Mouse (Mus musculus) right cerebral cortex, postnatal 36 days (tissue): ENCODE measurements around the gene Lmtk2.

Experiments used
- DNase-seq, 2 experiments: peaks; one replicate each; pipeline ENCODE4 v3.0.0; 2022; ENCODE audit warnings: low spot score in 2 of 2, mixed read lengths in 1 of 2

Lmtk2 gene

DNA sequence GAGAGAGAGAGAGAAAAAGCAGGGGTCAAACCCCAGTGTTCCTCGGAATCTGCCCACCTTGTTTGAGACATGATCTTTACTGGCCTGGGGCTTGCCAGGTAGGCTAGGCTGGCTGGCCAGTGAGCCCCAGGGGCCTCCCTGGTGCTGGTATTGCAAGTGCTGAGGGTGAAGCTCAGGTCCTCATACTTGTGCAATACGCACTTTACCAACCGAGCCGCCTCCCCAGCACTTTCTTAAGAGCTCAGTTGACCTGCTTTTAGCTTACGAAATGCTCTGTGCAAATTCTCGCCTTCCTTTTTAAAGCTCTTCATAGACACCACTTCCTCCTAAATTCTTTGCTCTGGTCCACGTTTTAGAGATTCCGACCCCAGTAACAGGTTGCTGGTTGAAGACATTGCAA is 9.0 kb downstream of the Lmtk2 start:
- no peak for DNase-seq

DNA sequence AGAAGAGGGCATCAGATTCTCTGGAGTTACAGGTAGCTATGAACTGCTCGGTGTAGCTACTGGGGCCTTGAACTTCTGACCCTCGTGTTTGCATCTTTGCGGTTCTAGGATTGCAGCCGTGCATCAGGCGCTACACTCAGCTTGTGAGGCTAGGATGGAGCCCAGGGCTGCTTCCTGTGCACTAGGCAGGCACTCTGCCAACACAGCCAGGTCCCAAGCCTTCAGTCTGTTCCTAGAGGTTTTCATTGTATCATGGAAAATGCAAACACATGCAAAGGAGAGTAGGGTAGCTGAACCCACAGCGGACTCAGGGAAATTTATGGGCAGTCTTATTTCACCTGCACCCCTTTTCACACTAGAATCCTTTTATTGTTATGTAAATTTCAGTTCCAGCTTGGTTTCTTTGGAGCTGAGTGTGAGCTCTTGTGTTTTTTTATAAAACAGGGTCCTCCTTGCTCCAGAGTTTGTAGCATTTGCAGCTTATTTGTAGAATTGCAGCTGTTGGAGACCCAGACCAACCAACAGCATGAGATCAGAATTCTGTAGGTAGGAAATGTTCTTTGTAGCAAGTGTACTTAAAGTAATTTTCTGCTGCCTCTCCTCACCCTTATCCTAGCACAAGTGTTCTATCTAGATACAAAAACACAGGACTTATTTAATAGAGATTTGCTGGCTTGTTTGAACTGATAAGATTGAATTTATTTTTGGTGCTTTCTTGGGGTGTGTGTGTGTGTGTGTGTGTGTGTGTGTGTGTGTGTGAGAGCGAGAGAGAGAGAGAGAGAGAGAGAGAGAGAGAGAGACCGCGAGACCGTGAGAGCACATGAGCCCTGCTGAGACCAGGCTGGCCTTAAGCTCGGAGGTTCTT is 12.6 kb downstream of the Lmtk2 start:
- no peak for DNase-seq

DNA sequence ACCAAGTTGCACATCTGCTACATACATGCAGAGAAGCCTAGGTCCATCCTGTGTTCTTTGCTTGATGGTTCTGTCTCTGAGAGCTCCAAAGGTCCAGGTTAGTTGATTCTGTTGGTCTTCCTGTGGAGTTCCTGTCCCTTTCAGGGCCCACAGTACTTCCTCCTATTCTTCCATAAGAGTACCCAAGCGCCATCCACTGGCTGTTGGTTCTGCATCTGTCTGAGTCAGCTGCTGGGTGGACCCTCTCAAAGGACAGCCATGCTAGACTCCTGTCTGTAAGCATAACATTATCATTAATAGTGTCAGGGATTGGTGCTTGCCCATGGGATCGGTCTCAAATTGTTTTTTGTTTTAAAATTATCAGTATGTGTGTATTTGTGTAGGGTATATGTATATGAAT is 13.8 kb downstream of the Lmtk2 start:
- no peak for DNase-seq

DNA sequence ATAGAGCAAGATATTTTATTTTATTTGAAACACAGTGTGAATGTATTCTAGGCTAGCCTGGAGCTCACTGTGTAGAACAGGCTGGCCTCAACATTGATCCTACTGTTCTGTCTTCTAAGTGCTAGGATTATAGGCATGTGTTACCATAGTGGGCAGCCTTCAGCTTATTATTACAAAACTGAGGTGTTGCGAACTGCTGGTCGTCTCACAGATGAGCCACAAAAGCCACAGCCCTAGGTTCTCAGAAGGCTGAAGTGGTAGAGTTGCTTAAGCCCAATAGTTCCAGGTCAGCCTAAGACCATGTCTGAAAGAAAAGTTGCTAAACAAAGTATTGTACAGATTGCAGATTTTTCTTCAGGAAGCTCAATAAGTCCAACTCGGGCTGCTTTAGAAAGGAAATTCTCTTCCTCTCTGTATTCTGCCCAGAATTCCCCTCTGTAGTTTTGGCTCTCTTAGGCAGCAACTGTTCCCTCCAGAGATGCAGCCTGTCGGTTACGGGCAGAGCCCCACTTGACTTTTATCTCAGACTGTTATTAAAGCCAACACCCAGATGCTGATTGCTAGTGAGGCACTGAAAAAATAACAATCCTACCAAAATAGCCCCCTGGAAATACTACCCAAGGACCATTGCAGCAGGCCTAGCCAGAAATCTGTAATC is 14.9 kb downstream of the Lmtk2 start:
- DNase-seq = no peak

DNA sequence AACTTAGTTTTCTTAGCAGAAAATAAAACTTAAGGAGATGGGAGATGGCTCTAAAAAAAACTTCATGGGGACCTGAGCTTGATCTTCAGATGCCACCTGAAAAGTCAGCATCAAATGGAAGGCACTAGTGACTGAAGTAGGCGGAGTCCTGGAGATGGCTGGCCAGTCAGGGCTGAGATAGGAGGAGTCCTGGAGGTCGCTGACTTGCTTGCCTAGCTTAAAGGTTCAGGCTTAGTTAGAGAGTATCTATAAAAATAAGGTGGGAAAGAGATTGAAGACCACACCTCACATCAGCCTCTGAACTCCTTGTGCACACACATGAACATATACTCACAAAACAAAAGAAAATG is 15.4 kb downstream of the Lmtk2 start:
- no peak for DNase-seq

DNA sequence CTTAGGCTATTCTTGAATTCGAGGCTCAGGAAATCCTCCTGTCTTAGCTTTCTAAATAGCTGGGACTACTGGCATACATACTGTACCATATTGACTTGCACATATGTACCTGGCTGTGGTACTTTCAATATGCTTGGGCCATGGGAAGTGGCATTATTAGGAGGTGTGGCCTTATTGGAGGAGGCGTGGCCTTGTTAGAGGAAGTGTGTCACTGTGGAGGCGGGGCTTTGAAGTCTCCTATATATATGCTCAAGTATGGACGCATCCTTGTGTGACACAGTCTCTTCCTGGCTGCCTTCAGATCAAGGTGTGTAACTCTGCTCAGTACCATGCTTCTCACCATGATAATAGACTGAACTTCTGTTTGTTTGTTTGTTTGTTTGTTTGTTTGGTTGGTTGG is 18.0 kb downstream of the Lmtk2 start:
- no peak for DNase-seq

DNA sequence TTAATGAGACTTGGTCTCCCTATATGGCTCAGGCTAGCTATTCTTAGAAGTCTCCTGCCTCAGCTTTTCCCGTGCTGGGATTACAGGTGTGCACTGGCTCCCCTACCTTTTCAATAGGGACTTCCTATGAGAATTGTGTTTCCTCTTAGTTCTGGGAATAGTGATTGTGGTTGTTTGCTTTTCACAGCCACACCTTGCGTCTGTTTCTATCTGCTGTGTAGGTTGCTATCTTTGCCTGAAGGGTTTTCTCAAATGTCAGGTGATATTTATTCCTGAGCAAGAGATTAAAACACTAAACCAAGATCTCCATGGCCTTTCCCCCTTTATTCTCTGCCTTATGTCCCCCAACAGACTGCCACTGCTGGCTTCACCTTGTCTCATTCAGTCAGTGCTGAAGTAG is 19.1 kb downstream of the Lmtk2 start:
- no peak for DNase-seq

DNA sequence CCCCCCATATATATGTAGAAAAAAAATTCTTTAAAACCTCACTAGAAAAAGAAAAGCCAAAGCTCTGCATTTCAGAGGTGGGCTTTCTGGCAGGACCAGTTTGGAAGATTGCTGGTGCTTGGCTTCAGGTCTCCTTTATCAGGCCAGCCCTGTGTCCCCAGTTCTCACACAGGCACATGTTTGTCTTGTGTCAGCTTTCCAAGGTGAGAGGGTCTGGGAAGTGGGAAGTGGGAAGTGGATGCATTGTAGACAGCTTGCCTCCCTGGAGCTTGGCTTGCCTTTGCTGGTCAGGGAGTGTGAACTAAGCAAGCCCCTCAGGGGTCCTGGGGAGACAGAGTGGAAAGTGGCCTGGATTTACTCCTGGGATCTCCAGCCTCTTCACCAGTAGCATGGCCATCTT is 21.3 kb downstream of the Lmtk2 start:
- DNase-seq = no peak

DNA sequence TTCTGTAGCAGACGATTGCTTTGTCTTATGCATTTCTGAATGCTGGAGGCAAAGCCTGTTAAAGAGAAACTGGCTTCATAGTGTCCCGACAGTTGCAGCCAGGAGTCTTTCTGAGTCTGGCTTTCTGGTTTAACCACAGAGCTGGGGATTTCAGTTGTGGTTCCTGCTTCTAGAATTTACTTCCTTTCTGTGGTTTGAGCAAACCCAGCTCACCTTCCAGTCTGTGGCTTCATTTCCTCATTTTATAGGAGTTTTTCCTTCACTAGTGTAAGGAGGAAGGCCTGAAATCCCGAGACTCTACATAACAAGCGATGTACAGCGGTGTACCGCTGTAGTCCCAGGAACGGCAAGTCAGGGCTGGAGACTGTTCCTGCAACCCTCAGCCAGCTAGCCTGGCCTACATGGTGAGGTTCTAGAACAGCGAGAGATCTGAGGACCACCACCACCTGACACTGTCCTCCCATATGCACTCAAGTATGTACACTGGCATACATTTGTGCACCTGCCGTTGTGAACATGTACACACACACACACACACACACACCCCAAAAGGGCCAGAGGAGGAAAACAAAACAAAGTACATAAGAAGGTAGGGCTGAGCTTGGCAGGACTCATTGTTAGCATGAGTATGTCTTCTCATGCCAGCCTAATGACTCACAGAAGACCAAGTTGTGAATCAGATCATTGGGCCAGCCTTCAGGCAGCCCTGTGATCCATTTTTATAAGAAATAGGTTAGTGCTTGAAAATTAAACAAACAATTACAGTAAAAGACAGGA is 25.9 kb downstream of the Lmtk2 start:
- no peak for DNase-seq

DNA sequence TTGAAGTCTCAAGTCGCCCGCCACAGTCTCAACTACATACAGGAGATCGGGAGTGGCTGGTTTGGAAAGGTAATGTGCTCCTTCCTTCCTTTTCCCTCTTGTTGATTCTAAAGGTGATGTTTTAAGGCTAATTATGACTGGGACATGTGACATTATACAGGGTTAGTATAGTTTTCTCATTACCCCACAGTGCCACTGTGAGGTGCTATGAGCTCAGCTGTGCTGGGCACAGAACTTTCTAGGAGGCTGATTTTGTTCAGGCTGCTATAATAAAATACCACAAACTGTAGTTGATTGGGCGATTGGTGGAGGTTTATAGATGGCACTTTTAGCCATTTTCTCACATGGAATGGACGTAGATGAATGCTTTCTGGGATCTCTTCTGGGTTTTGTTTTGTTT is 43.3 kb downstream of the Lmtk2 start:
- no peak for DNase-seq

DNA sequence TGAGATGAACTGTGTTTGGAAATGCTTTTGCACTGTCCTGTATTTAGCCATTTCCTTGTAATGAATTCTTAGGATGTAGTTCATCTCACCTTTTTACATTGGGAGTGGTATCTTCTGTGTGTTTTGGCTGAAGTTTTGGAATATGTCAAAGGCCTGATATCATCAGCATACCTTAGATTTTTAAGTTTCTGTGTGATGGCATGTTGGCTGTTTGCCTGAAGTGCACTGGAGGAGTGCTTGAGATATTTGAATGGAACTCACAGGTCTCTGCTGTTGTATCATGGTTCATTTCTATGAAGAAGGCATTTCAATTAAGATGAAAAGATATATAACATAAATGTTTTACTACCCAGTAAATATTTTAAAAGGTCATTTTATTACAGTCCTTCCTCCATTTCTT is 46.7 kb downstream of the Lmtk2 start:
- DNase-seq = no peak

DNA sequence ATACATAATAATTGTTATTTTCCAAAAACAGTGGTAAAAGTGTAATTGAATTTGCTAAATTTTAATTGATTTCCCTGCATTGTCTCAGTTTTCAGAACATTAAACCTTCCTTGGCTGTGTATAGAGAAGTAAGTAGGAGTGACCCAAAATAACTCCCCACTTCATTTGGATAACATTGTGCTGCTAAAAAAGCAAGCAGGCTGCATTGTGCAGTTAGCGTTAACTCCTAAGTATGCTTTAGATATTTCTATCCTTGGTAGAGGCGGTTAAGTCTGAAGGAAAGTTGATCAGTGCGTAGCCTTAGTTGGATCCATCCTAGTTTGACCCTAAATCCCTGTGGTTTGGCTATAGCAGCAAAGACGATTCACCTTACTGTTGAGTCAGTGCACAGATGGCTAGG is 49.3 kb downstream of the Lmtk2 start:
- no peak for DNase-seq

DNA sequence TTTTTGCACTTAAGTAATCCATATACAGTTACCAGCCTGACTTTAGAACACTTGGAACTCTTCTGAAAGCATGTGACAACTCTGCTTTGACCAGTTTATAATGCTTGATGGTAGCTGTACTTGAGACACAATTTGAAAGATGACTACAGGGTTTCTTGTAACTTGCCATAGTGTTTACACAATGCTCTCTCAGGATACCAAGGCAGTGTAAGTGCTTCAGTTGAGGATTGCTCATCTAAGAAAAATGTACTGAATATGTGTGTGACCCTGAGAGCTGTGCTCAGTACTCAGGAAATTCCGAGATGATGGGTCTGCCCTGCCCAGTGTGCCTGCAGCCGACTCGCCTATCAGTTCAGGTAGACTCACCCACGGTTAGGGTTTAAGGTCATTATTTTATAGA is 51.0 kb downstream of the Lmtk2 start:
- DNase-seq = no peak

DNA sequence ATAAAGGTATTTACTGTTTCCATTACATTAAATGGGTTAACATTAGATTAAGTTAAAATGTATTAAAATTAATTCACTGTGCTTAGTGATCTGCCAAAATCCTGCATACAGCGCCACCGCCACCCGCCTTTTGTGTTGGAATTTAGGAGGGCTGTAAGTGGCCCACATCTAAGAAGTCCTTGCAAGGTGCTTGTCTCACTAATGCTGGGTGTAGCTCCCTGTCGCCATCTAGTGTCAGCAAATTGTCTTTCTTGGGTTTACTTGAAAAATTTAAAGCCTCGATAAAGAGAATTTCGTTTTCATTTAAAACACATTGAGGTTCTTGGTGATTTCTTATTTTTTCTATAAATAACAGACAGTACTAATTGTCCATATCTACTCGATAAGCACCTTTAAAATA is 54.3 kb downstream of the Lmtk2 start:
- DNase-seq = peak; percentile 36 to 72

DNA sequence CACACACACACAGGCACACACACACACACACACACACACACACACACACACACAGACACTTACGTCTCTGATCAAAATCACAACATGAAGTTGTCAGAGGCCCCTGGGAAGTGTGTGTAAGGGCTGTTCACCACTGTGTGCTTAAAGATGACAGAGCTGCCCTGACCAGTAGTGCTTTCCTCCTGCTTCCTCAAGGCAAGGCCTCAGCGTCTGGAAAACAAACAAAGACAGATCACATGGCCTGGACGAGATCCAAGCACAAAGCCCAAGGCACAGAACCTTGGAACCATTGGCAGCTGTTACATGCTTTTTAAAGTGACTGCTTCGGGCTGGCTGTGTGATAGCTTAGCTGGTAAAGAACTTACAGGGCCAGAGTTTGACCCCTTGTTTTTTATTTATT is 58.4 kb downstream of the Lmtk2 start:
- peak in 1 of 2 experiments; percentile 40 for DNase-seq

DNA sequence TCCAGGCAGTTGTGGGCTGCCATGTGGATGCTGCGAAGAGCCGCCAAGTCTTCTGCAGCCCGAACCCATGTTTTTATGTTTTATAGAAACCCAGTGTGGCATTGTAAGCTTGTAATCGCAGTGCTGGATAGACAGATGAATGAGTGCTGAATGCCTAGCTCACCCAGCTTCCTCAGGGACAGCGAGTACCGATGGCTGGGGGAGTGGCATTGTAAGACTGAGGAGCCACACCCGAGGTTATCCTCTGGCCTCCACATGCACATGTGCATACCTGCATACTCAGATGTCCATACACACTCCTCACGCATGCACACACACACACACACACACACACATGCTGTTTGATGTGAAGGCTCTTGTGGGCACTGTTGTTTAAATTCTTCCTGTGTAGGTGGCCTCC is 58.9 kb downstream of the Lmtk2 start:
- DNase-seq = no peak

DNA sequence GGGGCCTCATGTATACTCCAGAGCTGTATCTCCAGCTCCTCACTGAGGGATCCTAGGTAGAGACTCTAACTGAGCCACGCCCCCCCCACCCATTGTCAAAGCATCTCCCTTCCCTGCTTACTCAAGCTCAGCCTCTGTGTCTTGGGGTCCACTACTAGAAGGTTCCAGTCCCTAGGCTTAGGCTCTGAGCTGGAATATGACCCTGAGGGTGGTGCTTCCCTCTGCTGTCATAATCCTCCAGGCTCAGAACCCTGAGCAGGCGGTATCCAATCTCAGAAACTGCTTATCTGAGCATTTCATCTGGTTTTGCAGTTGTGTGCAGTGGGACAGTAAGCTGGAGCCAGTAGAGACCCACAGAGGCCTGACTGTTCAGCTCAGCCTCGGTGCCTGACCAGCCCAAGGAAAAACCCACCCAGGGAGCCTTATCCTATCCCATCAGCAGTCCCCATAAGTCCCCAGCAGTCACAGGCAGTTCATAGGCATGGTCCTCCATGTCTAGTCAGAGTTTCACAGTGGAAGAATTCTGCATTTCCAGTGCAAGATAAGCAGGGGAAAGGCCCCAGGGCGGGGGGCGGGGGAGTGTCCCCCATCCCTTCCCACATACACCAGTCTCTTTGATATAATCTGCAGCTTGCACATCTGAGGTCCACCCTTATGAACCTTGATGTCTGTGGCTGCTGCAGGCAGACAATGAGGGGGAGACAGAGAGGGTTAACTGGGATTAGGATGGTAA is 62.0 kb downstream of the Lmtk2 start:
- DNase-seq = no peak

DNA sequence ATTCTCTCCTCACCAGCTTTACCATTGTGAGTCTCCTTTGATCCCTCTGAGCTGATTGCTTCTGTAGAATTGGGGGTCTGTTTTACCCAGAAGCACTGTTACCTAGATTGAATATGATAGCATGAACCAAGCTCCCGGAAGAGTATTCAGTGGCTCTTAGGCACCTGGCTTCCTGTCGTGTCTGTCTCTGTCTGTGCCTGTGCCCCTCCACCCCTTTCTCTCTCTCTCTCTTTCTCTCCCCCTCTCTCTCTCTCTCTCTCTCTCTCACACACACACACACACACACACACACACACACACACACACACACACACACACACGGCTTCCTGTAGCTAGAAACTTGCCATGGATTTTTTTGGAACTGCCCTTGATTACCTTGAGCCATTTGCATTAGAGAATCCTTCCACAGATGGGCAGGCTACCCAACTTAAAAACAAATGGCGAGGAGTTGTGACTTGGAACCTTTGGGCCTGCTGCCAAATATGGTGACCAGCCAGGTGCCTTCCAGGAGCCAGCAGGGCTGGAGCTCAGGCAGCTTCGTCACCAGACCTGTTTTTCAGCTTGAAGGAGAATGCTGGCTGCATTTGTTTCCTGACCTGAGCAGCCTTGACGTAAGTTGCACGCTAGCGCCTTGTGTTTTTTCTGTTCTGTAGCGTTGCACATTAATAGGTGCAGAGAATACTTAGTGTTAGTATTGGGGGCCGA is 62.7 kb downstream of the Lmtk2 start:
- no peak for DNase-seq

DNA sequence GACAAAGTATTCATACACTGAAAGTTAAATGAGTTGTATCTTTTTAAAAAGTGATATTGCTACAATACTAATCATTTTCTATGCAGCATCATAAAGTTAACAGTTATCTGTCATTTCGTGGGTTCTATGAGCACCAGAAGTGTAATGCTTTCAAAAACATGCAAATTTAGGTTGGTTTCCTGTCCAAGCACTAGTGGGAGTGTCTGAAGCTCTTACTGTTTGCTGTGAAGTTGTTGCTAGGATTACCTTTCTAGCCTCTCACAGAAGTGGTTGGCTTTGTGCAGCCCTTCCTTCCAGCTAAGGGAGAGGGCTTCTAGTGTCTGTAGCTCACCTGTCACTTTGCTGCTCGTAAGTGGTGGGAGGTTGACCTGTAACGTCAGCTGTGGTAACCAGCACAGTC is 65.5 kb downstream of the Lmtk2 start:
- no peak for DNase-seq

DNA sequence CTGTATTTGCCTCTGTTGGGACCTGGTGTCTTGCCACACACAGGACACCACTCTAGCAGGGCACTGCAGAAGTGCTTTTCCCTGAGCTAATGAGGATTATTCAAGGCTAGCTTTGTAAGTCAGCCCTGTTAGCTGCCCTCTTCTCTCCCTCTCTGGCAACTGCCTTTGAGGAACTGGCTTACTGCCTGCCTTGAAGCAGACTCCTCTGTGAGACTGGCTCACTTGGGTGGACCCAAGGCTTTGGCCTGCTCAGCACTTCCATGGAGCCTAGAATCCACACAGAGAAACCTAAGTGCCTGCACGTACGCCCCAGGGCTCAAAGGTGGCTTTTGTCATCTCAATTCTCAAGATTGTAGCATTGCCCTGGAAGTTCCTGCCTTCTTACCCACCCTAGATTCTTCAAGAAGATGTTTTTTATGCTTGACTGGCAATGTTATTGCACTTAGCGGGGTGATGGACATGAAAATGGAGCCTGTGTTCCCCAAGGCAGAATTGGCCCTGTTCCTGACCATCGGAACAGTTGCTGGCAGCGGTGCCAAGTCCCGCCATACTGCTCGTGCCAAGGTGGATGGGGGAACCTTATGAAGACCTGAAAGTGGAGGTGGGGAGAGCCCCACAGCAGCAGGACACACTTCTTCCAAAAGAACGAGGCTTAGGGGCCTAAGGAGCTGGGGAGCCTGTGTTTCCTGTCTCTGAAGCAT is 69.2 kb downstream of the Lmtk2 start:
- DNase-seq = no peak

DNA sequence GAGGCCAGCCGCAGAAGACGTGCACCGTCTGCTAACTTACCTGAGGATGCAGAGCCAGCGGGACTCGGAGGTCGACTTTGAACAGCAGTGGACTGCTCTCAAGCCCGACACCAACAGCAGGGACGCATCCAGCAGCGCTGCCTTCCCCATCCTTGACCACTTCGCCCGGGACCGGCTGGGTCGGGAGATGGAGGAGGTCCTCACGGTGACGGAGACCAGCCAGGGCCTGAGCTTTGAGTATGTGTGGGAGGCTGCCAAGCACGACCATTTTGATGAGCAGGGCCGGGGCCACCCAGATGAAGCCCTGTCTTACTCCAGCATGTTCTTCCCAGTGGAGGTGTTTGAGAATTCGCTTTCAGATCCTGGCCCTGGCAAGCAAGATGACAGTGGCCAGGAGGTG is 73.4 kb downstream of the Lmtk2 start:
- DNase-seq = no peak
